8 mouse cellular contexts compared by ENCODE assay signal in the genomic region with DNA sequence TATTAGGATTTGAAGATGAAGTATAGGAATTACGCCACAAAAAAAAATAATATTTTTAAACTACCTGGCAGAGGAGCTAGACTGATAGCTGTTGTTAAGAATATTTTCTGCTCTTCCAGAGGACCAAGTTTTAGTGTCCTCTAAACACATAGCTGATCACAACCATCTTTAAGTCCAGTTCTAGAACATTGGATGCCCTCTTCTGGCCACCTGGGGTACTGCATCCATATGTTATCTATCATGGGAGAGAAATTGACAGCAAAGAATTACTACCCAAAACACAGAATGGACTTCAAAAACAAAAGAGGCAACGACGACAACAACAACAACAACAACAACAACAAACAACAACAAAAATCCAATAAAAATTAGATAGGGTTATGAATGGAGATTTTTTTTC.
A peak's percentile ranks its signal among the peaks of the same experiment; 100 is the strongest.
DNase-seq lines count a peak whose midpoint lies in the region; ATAC-seq and TF ChIP-seq lines count a peak whose summit lies in the region.

No protein-coding gene starts in this region.

- no peak overlapping the region for H3K4me3 ChIP-seq in liver, adult 2 months (ENCODE audit: insufficient read depth, low read depth, low read length)
- no peak overlapping the region for H3K4me3 ChIP-seq in liver, embryonic 11.5 days (ENCODE audit: low read depth, low read length)
- H3K4me3 ChIP-seq in MEL (ENCODE audit: control insufficient read depth in 1 of 2, insufficient read depth in 1 of 2, low read depth in 2 of 2, low read length in 2 of 2) = no peak overlapping the region
- H3K4me3 ChIP-seq in forebrain, embryonic 12.5 days (replicated peaks) = no peak overlapping the region

- H3K27me3 ChIP-seq in liver, adult 2 months (ENCODE audit: control insufficient read depth, insufficient read depth, low read length) = no peaks in the 10 kb centered on the region
- no peaks in the 10 kb centered on the region for H3K27me3 ChIP-seq in liver, embryonic 11.5 days (replicated peaks; ENCODE audit: control insufficient read depth, insufficient read depth, low read length)
- H3K27me3 ChIP-seq in MEL (ENCODE audit: control insufficient read depth in 1 of 2, insufficient read depth in 2 of 2, low read length in 2 of 2) = no peaks in the 10 kb centered on the region
- H3K27me3 ChIP-seq in forebrain, embryonic 12.5 days = no peaks in the 10 kb centered on the region

- H3K4me2 ChIP-seq in liver, embryonic 11.5 days = no peak overlapping the region
- no peak overlapping the region for H3K4me2 ChIP-seq in forebrain, embryonic 12.5 days

- DNase-seq in liver, adult 2 months (ENCODE audit: extremely low read depth, low read depth, low spot score) = peak; percentile 30
- DNase-seq in liver, embryonic 11.5 days (ENCODE audit: low spot score) = no peak
- peak; percentile 44 for DNase-seq in MEL (ENCODE audit: low read depth, low spot score)
- DNase-seq in c-Kit-positive CD71-positive TER-119-positive erythroid progenitor cells, embryonic 14.5 days (ENCODE audit: low spot score) = peak; percentile 23
- peak; percentile 23 to 34 for DNase-seq in gastrocnemius, postnatal 4 days (ENCODE audit: low spot score in 2 of 2)
- DNase-seq in left cerebral cortex, adult 18-20 months (ENCODE audit: low spot score in 2 of 2) = peak; percentile 59 to 75
- peak; percentile 36 for DNase-seq in retina, postnatal 1 day

- no peak overlapping the region for H3K27ac ChIP-seq in liver, adult 2 months (replicated peaks; ENCODE audit: insufficient read depth, low read depth, low read length)
- no peak overlapping the region for H3K27ac ChIP-seq in liver, embryonic 11.5 days (ENCODE audit: low read depth, low read length)
- no peak overlapping the region for H3K27ac ChIP-seq in MEL (ENCODE audit: control insufficient read depth, low read depth, low read length)
- no peak overlapping the region for H3K27ac ChIP-seq in forebrain, embryonic 12.5 days

- ATAC-seq in liver, embryonic 11.5 days (replicated peaks; ENCODE audit: low FRiP score) = no peak
- ATAC-seq in forebrain, embryonic 12.5 days (ENCODE audit: low FRiP score) = no peak

- no peak overlapping the region for H3K9ac ChIP-seq in liver, adult 2 months (ENCODE audit: low read depth, low read length)
- H3K9ac ChIP-seq in liver, embryonic 11.5 days (ENCODE audit: low read depth, low read length) = no peak overlapping the region
- no peak overlapping the region for H3K9ac ChIP-seq in MEL (ENCODE audit: control insufficient read depth, low read depth, low read length, poor library complexity, severe bottlenecking)
- H3K9ac ChIP-seq in forebrain, embryonic 12.5 days = no peak overlapping the region

- TF ChIP-seq EP300 in MEL (IDR thresholded peaks at IDR 0.05; ENCODE audit: low read depth in 1 of 2, low read length in 2 of 2) = no peak

- TF ChIP-seq RAD21 in MEL (IDR thresholded peaks at IDR 0.05; ENCODE audit: low read depth, low read length) = peak; percentile 50

- TF ChIP-seq CTCF in liver, adult 2 months (IDR thresholded peaks at IDR 0.05; ENCODE audit: low read depth, low read length) = peak; percentile 38
- peak; percentile 25 to 54 (median 53); a peak in 4 of 6 replicates for TF ChIP-seq CTCF in MEL (IDR thresholded peaks at IDR 0.05 in 2 of 3, conservative IDR thresholded peaks at IDR 0.05 in 1 of 3; ENCODE audit: control insufficient read depth in 1 of 3, insufficient read depth in 1 of 3, low read depth in 2 of 3, low read length in 3 of 3, poor library complexity in 1 of 3, severe bottlenecking in 1 of 3)

- 54% methylated on average over 3 of the region's 3 CpGs for WGBS in liver, adult 2 months
- 37% methylated on average over 3 of the region's 3 CpGs for WGBS in liver, embryonic 11.5 days
- WGBS in forebrain, embryonic 12.5 days = 53% methylated on average over 3 of the region's 3 CpGs

- H3K9me3 ChIP-seq in liver, embryonic 11.5 days (ENCODE audit: control insufficient read depth, low read length) = no peaks in the 10 kb centered on the region
- H3K9me3 ChIP-seq in MEL (replicated peaks; ENCODE audit: insufficient read depth, low read length) = no peaks in the 10 kb centered on the region
- no peaks in the 10 kb centered on the region for H3K9me3 ChIP-seq in forebrain, embryonic 12.5 days

- H3K79me2 ChIP-seq in liver, adult 2 months (ENCODE audit: control insufficient read depth, insufficient read depth, low read length) = no peaks in the 10 kb centered on the region
- no peaks in the 10 kb centered on the region for H3K79me2 ChIP-seq in MEL (ENCODE audit: control insufficient read depth, insufficient read depth, low read length, poor library complexity)

- no peak for TF ChIP-seq POLR2A in liver, adult 2 months (IDR thresholded peaks at IDR 0.05; ENCODE audit: extremely low read depth, insufficient read depth, low read length)
- no peak for TF ChIP-seq POLR2A in MEL (IDR thresholded peaks at IDR 0.05; ENCODE audit: control insufficient read depth in 1 of 2, insufficient read depth in 1 of 2, low read depth in 1 of 2, low read length in 2 of 2, poor library complexity in 1 of 2)

- H3K4me1 ChIP-seq in liver, adult 2 months (ENCODE audit: control insufficient read depth, insufficient read depth, low read length) = no peaks in the 10 kb centered on the region
- H3K4me1 ChIP-seq in liver, embryonic 11.5 days (replicated peaks; ENCODE audit: control insufficient read depth, insufficient read depth, low read length) = no peaks in the 10 kb centered on the region
- H3K4me1 ChIP-seq in MEL (ENCODE audit: control insufficient read depth in 1 of 2, insufficient read depth in 2 of 2, low read length in 2 of 2) = no peaks in the 10 kb centered on the region
- no peaks in the 10 kb centered on the region for H3K4me1 ChIP-seq in forebrain, embryonic 12.5 days

- no peaks in the 10 kb centered on the region for H3K36me3 ChIP-seq in liver, adult 2 months (ENCODE audit: control insufficient read depth, insufficient read depth, low read length)
- H3K36me3 ChIP-seq in liver, embryonic 11.5 days (ENCODE audit: control insufficient read depth, insufficient read depth, low read length) = no peaks in the 10 kb centered on the region
- H3K36me3 ChIP-seq in MEL (ENCODE audit: control insufficient read depth in 1 of 2, insufficient read depth in 2 of 2, low read length in 2 of 2) = no peaks in the 10 kb centered on the region
- no peaks in the 10 kb centered on the region for H3K36me3 ChIP-seq in forebrain, embryonic 12.5 days (replicated peaks)

TF ChIP-seq in MEL, 35 proteins besides CTCF, POLR2A, EP300 and RAD21:
- TF ChIP-seq SMC3 (IDR thresholded peaks at IDR 0.05; ENCODE audit: low read depth, low read length) (peak; percentile 67), RCOR1 (IDR thresholded peaks at IDR 0.05; ENCODE audit: low read depth, low read length) (no peak), ZC3H11A (IDR thresholded peaks at IDR 0.05; ENCODE audit: low read depth, low read length) (peak; percentile 39; the same call in 1 of the 2 replicates)
